Mouse (Mus musculus): ENCODE measurements around the gene D2hgdh. TPM values are rescaled to one million over a fixed set of nuclear protein-coding genes. Genes with fewer than 3 reads are reported as not detected.
"Not testable (repeated sequence)": the region's sequence is repeated elsewhere in the genome, so short reads cannot be mapped to it uniquely, and the experiment has no call there.

D2hgdh gene
- total and polyA plus RNA-seq, 2 experiments: 23.4 to 27.8 TPM

- Histone ChIP-seq H3K79me2 (ENCODE audit: control insufficient read depth, insufficient read depth, low read length) (no peaks in the 10 kb centered on the region; the same call in 1 of the 2 replicates), H3K4me1 (ENCODE audit: control insufficient read depth, insufficient read depth, low read length) (no peaks in the 10 kb centered on the region), H3K36me3 (ENCODE audit: control insufficient read depth, insufficient read depth, low read length) (peaks cover 10% of the 10 kb centered on the region), H3K4me3 (ENCODE audit: insufficient read depth, low read depth, low read length) (no peak overlapping the region), H3K27me3 (ENCODE audit: control insufficient read depth, insufficient read depth, low read length) (no peaks in the 10 kb centered on the region), H3K9ac (ENCODE audit: low read depth, low read length) (no peak overlapping the region), H3K27ac (replicated peaks; ENCODE audit: insufficient read depth, low read depth, low read length) (no peak overlapping the region)
- DNase-seq (ENCODE audit: extremely low read depth, low read depth, low spot score): no peak
- TF ChIP-seq POLR2A (IDR thresholded peaks at IDR 0.05; ENCODE audit: extremely low read depth, insufficient read depth, low read length) (no peak), CTCF (IDR thresholded peaks at IDR 0.05; ENCODE audit: low read depth, low read length) (no peak)
- 97% methylated on average over 7 of the region's 7 CpGs for WGBS
Measured at GRCm38 (mm10) chr1:93834671-93835150, 10.0 kb downstream of the D2hgdh start.

- no peak for DNase-seq (ENCODE audit: extremely low read depth, low read depth, low spot score)
- H3K27ac ChIP-seq (replicated peaks; ENCODE audit: insufficient read depth, low read depth, low read length): no peak overlapping the region
- no peaks in the 10 kb centered on the region for H3K4me1 ChIP-seq (ENCODE audit: control insufficient read depth, insufficient read depth, low read length)
- 96% methylated on average over 4 of the region's 4 CpGs for WGBS
- H3K9ac ChIP-seq (ENCODE audit: low read depth, low read length): no peak overlapping the region
- no peaks in the 10 kb centered on the region; the same call in 1 of the 2 replicates for H3K79me2 ChIP-seq (ENCODE audit: control insufficient read depth, insufficient read depth, low read length)
- no peaks in the 10 kb centered on the region for H3K27me3 ChIP-seq (ENCODE audit: control insufficient read depth, insufficient read depth, low read length)
- H3K4me3 ChIP-seq (ENCODE audit: insufficient read depth, low read depth, low read length): no peak overlapping the region
- peaks cover 10% of the 10 kb centered on the region for H3K36me3 ChIP-seq (ENCODE audit: control insufficient read depth, insufficient read depth, low read length)
- TF ChIP-seq CTCF (IDR thresholded peaks at IDR 0.05; ENCODE audit: low read depth, low read length) (no peak), POLR2A (IDR thresholded peaks at IDR 0.05; ENCODE audit: extremely low read depth, insufficient read depth, low read length) (no peak)
Measured at GRCm38 (mm10) chr1:93835211-93835610, 10.5 kb downstream of the D2hgdh start.

- no peak overlapping the region for H3K4me3 ChIP-seq (ENCODE audit: insufficient read depth, low read depth, low read length)
- no peaks in the 10 kb centered on the region for H3K4me1 ChIP-seq (ENCODE audit: control insufficient read depth, insufficient read depth, low read length)
- peaks cover 10% of the 10 kb centered on the region for H3K36me3 ChIP-seq (ENCODE audit: control insufficient read depth, insufficient read depth, low read length)
- no peak overlapping the region for H3K27ac ChIP-seq (replicated peaks; ENCODE audit: insufficient read depth, low read depth, low read length)
- TF ChIP-seq CTCF (IDR thresholded peaks at IDR 0.05; ENCODE audit: low read depth, low read length) (no peak), POLR2A (IDR thresholded peaks at IDR 0.05; ENCODE audit: extremely low read depth, insufficient read depth, low read length) (no peak)
- WGBS: 95% methylated on average over 6 of the region's 6 CpGs
- no peak for DNase-seq (ENCODE audit: extremely low read depth, low read depth, low spot score)
- H3K27me3 ChIP-seq (ENCODE audit: control insufficient read depth, insufficient read depth, low read length): no peaks in the 10 kb centered on the region
- no peaks in the 10 kb centered on the region; the same call in 1 of the 2 replicates for H3K79me2 ChIP-seq (ENCODE audit: control insufficient read depth, insufficient read depth, low read length)
- no peak overlapping the region for H3K9ac ChIP-seq (ENCODE audit: low read depth, low read length)
Measured at GRCm38 (mm10) chr1:93835876-93836531, 11.3 kb downstream of the D2hgdh start.

GRCm38 (mm10) chr1:93836532-93836913 is 11.8 kb downstream of the D2hgdh start:
- Histone ChIP-seq H3K4me3 (ENCODE audit: insufficient read depth, low read depth, low read length) (no peak overlapping the region), H3K4me1 (ENCODE audit: control insufficient read depth, insufficient read depth, low read length) (no peaks in the 10 kb centered on the region)
- 68% methylated on average over 2 of the region's 2 CpGs for WGBS

GRCm38 (mm10) chr1:93837335-93837734 is 12.6 kb downstream of the D2hgdh start:
- H3K36me3 ChIP-seq (ENCODE audit: control insufficient read depth, insufficient read depth, low read length): peaks cover 10% of the 10 kb centered on the region
- 93% methylated on average over 8 of the region's 8 CpGs for WGBS

More at GRCm38 (mm10) chr1:93836532-93836913, 11.8 kb downstream of the D2hgdh start:
- no peak for DNase-seq (ENCODE audit: extremely low read depth, low read depth, low spot score)
- H3K9ac ChIP-seq (ENCODE audit: low read depth, low read length): no peak overlapping the region
- no peaks in the 10 kb centered on the region for H3K27me3 ChIP-seq (ENCODE audit: control insufficient read depth, insufficient read depth, low read length)
- H3K27ac ChIP-seq (replicated peaks; ENCODE audit: insufficient read depth, low read depth, low read length): no peak overlapping the region
- TF ChIP-seq POLR2A (IDR thresholded peaks at IDR 0.05; ENCODE audit: extremely low read depth, insufficient read depth, low read length): no peak
- no peak for TF ChIP-seq CTCF (IDR thresholded peaks at IDR 0.05; ENCODE audit: low read depth, low read length)
- H3K36me3 ChIP-seq (ENCODE audit: control insufficient read depth, insufficient read depth, low read length): peaks cover 10% of the 10 kb centered on the region
- H3K79me2 ChIP-seq (ENCODE audit: control insufficient read depth, insufficient read depth, low read length): no peaks in the 10 kb centered on the region; the same call in 1 of the 2 replicates

GRCm38 (mm10) chr1:93838569-93838968 is 13.9 kb downstream of the D2hgdh start:
- not testable (repeated sequence) for H3K36me3 ChIP-seq (ENCODE audit: control insufficient read depth, insufficient read depth, low read length); H3K79me2 ChIP-seq (ENCODE audit: control insufficient read depth, insufficient read depth, low read length); H3K4me1 ChIP-seq (ENCODE audit: control insufficient read depth, insufficient read depth, low read length); H3K4me3 ChIP-seq (ENCODE audit: insufficient read depth, low read depth, low read length); H3K9ac ChIP-seq (ENCODE audit: low read depth, low read length); H3K27ac ChIP-seq (replicated peaks; ENCODE audit: insufficient read depth, low read depth, low read length); DNase-seq (ENCODE audit: extremely low read depth, low read depth, low spot score); H3K27me3 ChIP-seq (ENCODE audit: control insufficient read depth, insufficient read depth, low read length)
- whole genome bisulfite sequencing: 85% methylated on average over 8 of the region's 8 CpGs

More at GRCm38 (mm10) chr1:93837335-93837734, 12.6 kb downstream of the D2hgdh start:
- H3K27me3 ChIP-seq (ENCODE audit: control insufficient read depth, insufficient read depth, low read length): no peaks in the 10 kb centered on the region
- H3K4me3 ChIP-seq (ENCODE audit: insufficient read depth, low read depth, low read length): no peak overlapping the region
- no peak overlapping the region for H3K9ac ChIP-seq (ENCODE audit: low read depth, low read length)
- H3K27ac ChIP-seq (replicated peaks; ENCODE audit: insufficient read depth, low read depth, low read length): no peak overlapping the region
- DNase-seq (ENCODE audit: extremely low read depth, low read depth, low spot score): no peak
- H3K79me2 ChIP-seq (ENCODE audit: control insufficient read depth, insufficient read depth, low read length): no peaks in the 10 kb centered on the region; the same call in 1 of the 2 replicates
- H3K4me1 ChIP-seq (ENCODE audit: control insufficient read depth, insufficient read depth, low read length): no peaks in the 10 kb centered on the region
- no peak for TF ChIP-seq CTCF (IDR thresholded peaks at IDR 0.05; ENCODE audit: low read depth, low read length)
- no peak for TF ChIP-seq POLR2A (IDR thresholded peaks at IDR 0.05; ENCODE audit: extremely low read depth, insufficient read depth, low read length)

GRCm38 (mm10) chr1:93845766-93846366 is 21.2 kb downstream of the D2hgdh start:
- not testable (repeated sequence) for H3K27me3 ChIP-seq (ENCODE audit: control insufficient read depth, insufficient read depth, low read length); H3K79me2 ChIP-seq (ENCODE audit: control insufficient read depth, insufficient read depth, low read length); H3K4me1 ChIP-seq (ENCODE audit: control insufficient read depth, insufficient read depth, low read length); H3K4me3 ChIP-seq (ENCODE audit: insufficient read depth, low read depth, low read length); H3K27ac ChIP-seq (replicated peaks; ENCODE audit: insufficient read depth, low read depth, low read length); DNase-seq (ENCODE audit: extremely low read depth, low read depth, low spot score); H3K36me3 ChIP-seq (ENCODE audit: control insufficient read depth, insufficient read depth, low read length); H3K9ac ChIP-seq (ENCODE audit: low read depth, low read length)
- 80% methylated on average over 2 of the region's 3 CpGs for WGBS

GRCm38 (mm10) chr1:93855790-93856189 is 31.1 kb downstream of the D2hgdh start:
- WGBS: 79% methylated on average over 4 of the region's 4 CpGs
- H3K27ac ChIP-seq (replicated peaks; ENCODE audit: insufficient read depth, low read depth, low read length); H3K4me3 ChIP-seq (ENCODE audit: insufficient read depth, low read depth, low read length); H3K79me2 ChIP-seq (ENCODE audit: control insufficient read depth, insufficient read depth, low read length); H3K36me3 ChIP-seq (ENCODE audit: control insufficient read depth, insufficient read depth, low read length); H3K9ac ChIP-seq (ENCODE audit: low read depth, low read length); H3K27me3 ChIP-seq (ENCODE audit: control insufficient read depth, insufficient read depth, low read length); H3K4me1 ChIP-seq (ENCODE audit: control insufficient read depth, insufficient read depth, low read length); DNase-seq (ENCODE audit: extremely low read depth, low read depth, low spot score): not testable (repeated sequence)

Measured in liver, adult 2 months (tissue).